Mouse (Mus musculus) hindbrain, embryonic 12.5 days (tissue): ENCODE results near the gene Rev1. TPM values are rescaled to one million over a fixed set of nuclear protein-coding genes. Genes with fewer than 3 reads are reported as not detected.
"Not testable (repeated sequence)": the region's sequence is repeated elsewhere in the genome, so short reads cannot be mapped to it uniquely, and the experiment has no call there.

Experiments
- ATAC-seq: fragments of 200-750 bp; cut with Nextera tagmentation; 2 replicates; pipeline ENCODE4 v1.8.0; 2017; ENCODE audit warnings: moderate TSS enrichment; ENCODE audit not compliant: low FRiP score
- H3K27ac ChIP-seq: fragments of 300-500 bp; sonication (generic); 2 replicates; pipeline ENCODE4 v1.5.1; 2016; ENCODE audit warnings: mild to moderate bottlenecking
- H3K27me3 ChIP-seq: fragments of 300-500 bp; sonication (generic); 2 replicates; pipeline ENCODE4 v1.6.1; 2016; ENCODE audit warnings: mild to moderate bottlenecking
- H3K36me3 ChIP-seq: fragments of 300-500 bp; sonication (generic); 2 replicates; pipeline ENCODE4 v1.6.1; 2016; ENCODE audit warnings: mild to moderate bottlenecking
- H3K4me1 ChIP-seq: fragments of 300-500 bp; sonication (generic); 2 replicates; pipeline ENCODE4 v1.6.1; 2016
- H3K4me2 ChIP-seq: fragments of 300-500 bp; sonication (generic); replicated peaks from 2 replicates; pipeline ENCODE4 v1.6.1; 2016; ENCODE audit warnings: mild to moderate bottlenecking
- H3K4me3 ChIP-seq: fragments of 300-500 bp; sonication (generic); 2 replicates; pipeline ENCODE4 v1.5.1; 2016; ENCODE audit warnings: mild to moderate bottlenecking
- H3K9ac ChIP-seq: fragments of 300-500 bp; sonication (generic); 2 replicates; pipeline ENCODE4 v1.6.1; 2016; ENCODE audit warnings: mild to moderate bottlenecking, moderate library complexity
- H3K9me3 ChIP-seq: fragments of 300-500 bp; sonication (generic); replicated peaks from 2 replicates; pipeline ENCODE4 v1.6.1; 2016; ENCODE audit warnings: mild to moderate bottlenecking
- WGBS: fragments of 180-500 bp; shearing (Covaris S2); methylation state at CpG from one replicate; pipeline ENCODE4 v1.1.7; 2016; 5-methylcytosine and 5-hydroxymethylcytosine counted together
- polyA plus RNA-seq: library from polyadenylated mRNA; unstranded; fragments of >200 nt; fragmentation: Nextera tagmentation; extraction: Ambion mirVana; gene quantifications from 2 replicates; pipeline ENCODE4 v1.2.1, GENCODE M21; 2016

The Rev1 gene
- polyA plus RNA-seq, 1 experiment from 2014 or later: 44.2 TPM

- under 1% methylated on average over 44 of the region's 68 CpGs for WGBS
- peak overlapping the region; percentile 90 for H3K4me2 ChIP-seq
- H3K27me3 ChIP-seq: no peaks in the 10 kb centered on the region
- peak overlapping the region; percentile 90 for H3K4me3 ChIP-seq
- peak overlapping the region; percentile 97 for H3K9ac ChIP-seq
- no peaks in the 10 kb centered on the region for H3K36me3 ChIP-seq
- no peak; the same call in none of the 2 replicates for ATAC-seq
- H3K4me1 ChIP-seq: peaks cover 17% of the 10 kb centered on the region
- H3K9me3 ChIP-seq: no peaks in the 10 kb centered on the region
- H3K27ac ChIP-seq: peak overlapping the region; percentile 98
Measured at GRCm38 (mm10) chr1:38128919-38129436, 623 bp downstream of the Rev1 start.

GRCm38 (mm10) chr1:38127036-38127435, 2.6 kb downstream of the Rev1 start:
- H3K9ac ChIP-seq: no peak overlapping the region
- peaks cover 17% of the 10 kb centered on the region for H3K4me1 ChIP-seq
- no peaks in the 10 kb centered on the region for H3K36me3 ChIP-seq
- no peak overlapping the region for H3K27ac ChIP-seq
- no peaks in the 10 kb centered on the region for H3K27me3 ChIP-seq
- ATAC-seq: no peak
- no peaks in the 10 kb centered on the region for H3K9me3 ChIP-seq
- no peak overlapping the region for H3K4me2 ChIP-seq
- H3K4me3 ChIP-seq: no peak overlapping the region

GRCm38 (mm10) chr1:38126426-38126825, 3.2 kb downstream of the Rev1 start:
- Histone ChIP-seq H3K4me2 (no peak overlapping the region), H3K27ac (no peak overlapping the region), H3K9ac (peak overlapping the region; percentile 32; the same call in 1 of the 2 replicates), H3K9me3 (no peaks in the 10 kb centered on the region), H3K4me1 (peaks cover 17% of the 10 kb centered on the region), H3K4me3 (no peak overlapping the region), H3K36me3 (no peaks in the 10 kb centered on the region), H3K27me3 (no peaks in the 10 kb centered on the region)
- no peak for ATAC-seq
- WGBS: 80% methylated on average over 3 of the region's 3 CpGs

GRCm38 (mm10) chr1:38124261-38124660, 5.3 kb downstream of the Rev1 start:
- Histone ChIP-seq H3K9me3 (no peaks in the 10 kb centered on the region), H3K36me3 (no peaks in the 10 kb centered on the region), H3K27ac (no peak overlapping the region), H3K4me1 (peaks cover 15% of the 10 kb centered on the region), H3K4me2 (no peak overlapping the region), H3K4me3 (no peak overlapping the region), H3K27me3 (no peaks in the 10 kb centered on the region), H3K9ac (no peak overlapping the region)
- no peak for ATAC-seq

- no peak overlapping the region for H3K4me2 ChIP-seq
- no peak overlapping the region for H3K27ac ChIP-seq
- H3K4me1 ChIP-seq: no peaks in the 10 kb centered on the region
- no peak overlapping the region for H3K4me3 ChIP-seq
- ATAC-seq: no peak
- H3K9me3 ChIP-seq: no peaks in the 10 kb centered on the region
- H3K27me3 ChIP-seq: no peaks in the 10 kb centered on the region
- H3K36me3 ChIP-seq: no peaks in the 10 kb centered on the region
- WGBS: 79% methylated on average over 5 of the region's 5 CpGs
- no peak overlapping the region for H3K9ac ChIP-seq
Measured at GRCm38 (mm10) chr1:38120877-38121276, 8.7 kb downstream of the Rev1 start.

- H3K9ac ChIP-seq: no peak overlapping the region
- H3K4me1 ChIP-seq: no peaks in the 10 kb centered on the region
- no peak overlapping the region for H3K27ac ChIP-seq
- H3K4me3 ChIP-seq: no peak overlapping the region
- H3K27me3 ChIP-seq: no peaks in the 10 kb centered on the region
- no peak for ATAC-seq
- no peak overlapping the region for H3K4me2 ChIP-seq
- H3K9me3 ChIP-seq: no peaks in the 10 kb centered on the region
- no peaks in the 10 kb centered on the region for H3K36me3 ChIP-seq
- 92% methylated on average over 2 of the region's 2 CpGs for WGBS
Measured at GRCm38 (mm10) chr1:38118624-38119023, 11.0 kb downstream of the Rev1 start.

GRCm38 (mm10) chr1:38109786-38110185, 19.8 kb downstream of the Rev1 start:
- Histone ChIP-seq H3K9me3 (no peaks in the 10 kb centered on the region), H3K4me1 (no peaks in the 10 kb centered on the region), H3K27me3 (no peaks in the 10 kb centered on the region), H3K4me2 (no peak overlapping the region), H3K27ac (no peak overlapping the region), H3K9ac (no peak overlapping the region), H3K4me3 (no peak overlapping the region), H3K36me3 (no peaks in the 10 kb centered on the region)
- no peak for ATAC-seq
- WGBS: 90% methylated on average over 7 of the region's 7 CpGs

- Histone ChIP-seq H3K4me3 (no peak overlapping the region), H3K27ac (no peak overlapping the region), H3K4me1 (no peaks in the 10 kb centered on the region), H3K27me3 (no peaks in the 10 kb centered on the region), H3K4me2 (no peak overlapping the region), H3K9me3 (no peaks in the 10 kb centered on the region), H3K9ac (no peak overlapping the region), H3K36me3 (0 out of 2 replicates have a peak, but pooled peaks cover 6% of the 10 kb centered on the region)
- ATAC-seq: no peak
- 76% methylated on average over 3 of the region's 3 CpGs for WGBS
Measured at GRCm38 (mm10) chr1:38103813-38104212, 25.8 kb downstream of the Rev1 start.

GRCm38 (mm10) chr1:38103214-38103613, 26.4 kb downstream of the Rev1 start:
- no peak overlapping the region for H3K4me2 ChIP-seq
- H3K27me3 ChIP-seq: no peaks in the 10 kb centered on the region
- 97% methylated on average over 1 of the region's 1 CpGs for WGBS
- no peak overlapping the region for H3K4me3 ChIP-seq
- no peaks in the 10 kb centered on the region for H3K9me3 ChIP-seq
- peaks cover 10% of the 10 kb centered on the region; the same call in 1 of the 2 replicates for H3K36me3 ChIP-seq
- ATAC-seq: no peak
- no peak overlapping the region for H3K9ac ChIP-seq
- H3K4me1 ChIP-seq: no peaks in the 10 kb centered on the region
- H3K27ac ChIP-seq: no peak overlapping the region

GRCm38 (mm10) chr1:38081316-38081715, 48.3 kb downstream of the Rev1 start:
- no peak for ATAC-seq
- H3K9ac ChIP-seq: no peak overlapping the region
- 78% methylated on average over 8 of the region's 8 CpGs for WGBS

GRCm38 (mm10) chr1:38071326-38071725, 58.3 kb downstream of the Rev1 start:
- no peak overlapping the region for H3K9ac ChIP-seq
- no peak overlapping the region for H3K4me3 ChIP-seq
- no peak overlapping the region for H3K4me2 ChIP-seq
- ATAC-seq: no peak
- no peak overlapping the region for H3K27ac ChIP-seq
- no peaks in the 10 kb centered on the region for H3K4me1 ChIP-seq
- WGBS: 89% methylated on average over 8 of the region's 8 CpGs
- H3K9me3 ChIP-seq: no peaks in the 10 kb centered on the region
- no peaks in the 10 kb centered on the region for H3K27me3 ChIP-seq
- peaks cover 44% of the 10 kb centered on the region for H3K36me3 ChIP-seq

More at GRCm38 (mm10) chr1:38081316-38081715, 48.3 kb downstream of the Rev1 start:
- H3K4me2 ChIP-seq: no peak overlapping the region
- no peaks in the 10 kb centered on the region for H3K27me3 ChIP-seq
- H3K27ac ChIP-seq: no peak overlapping the region
- H3K36me3 ChIP-seq: peaks cover 32% of the 10 kb centered on the region
- H3K4me1 ChIP-seq: no peaks in the 10 kb centered on the region
- no peaks in the 10 kb centered on the region for H3K9me3 ChIP-seq
- H3K4me3 ChIP-seq: no peak overlapping the region

GRCm38 (mm10) chr1:38067276-38067675, 62.3 kb downstream of the Rev1 start:
- H3K4me2 ChIP-seq: no peak overlapping the region
- no peaks in the 10 kb centered on the region for H3K9me3 ChIP-seq
- no peak for ATAC-seq
- no peaks in the 10 kb centered on the region for H3K27me3 ChIP-seq
- H3K27ac ChIP-seq: no peak overlapping the region
- 97% methylated on average over 10 of the region's 10 CpGs for WGBS
- no peak overlapping the region for H3K4me3 ChIP-seq
- no peaks in the 10 kb centered on the region for H3K4me1 ChIP-seq
- H3K9ac ChIP-seq: no peak overlapping the region
- H3K36me3 ChIP-seq: peaks cover 53% of the 10 kb centered on the region

GRCm38 (mm10) chr1:38062156-38062555, 67.4 kb downstream of the Rev1 start:
- WGBS: 92% methylated on average over 2 of the region's 2 CpGs
- H3K27me3 ChIP-seq, H3K4me2 ChIP-seq, H3K27ac ChIP-seq, H3K9me3 ChIP-seq, H3K4me3 ChIP-seq, H3K4me1 ChIP-seq, ATAC-seq, H3K9ac ChIP-seq: not testable (repeated sequence)
- H3K36me3 ChIP-seq: peaks cover 62% of the 10 kb centered on the region
